Mouse (Mus musculus) heart, postnatal 0 days (tissue): Measurements from ENCODE around the gene Gm47996. TPM values are rescaled to one million over a fixed set of nuclear protein-coding genes. Genes with fewer than 3 reads are reported as not detected.
"Not testable (repeated sequence)": the region's sequence is repeated elsewhere in the genome, so short reads cannot be mapped to it uniquely, and the experiment has no call there.

Source experiments
- ATAC-seq: fragments of 200-750 bp; cut with Nextera tagmentation; 2 replicates; pipeline ENCODE4 v1.8.0; 2017; ENCODE audit warnings: low read depth, moderate number of reproducible peaks, moderate library complexity; ENCODE audit not compliant: insufficient read depth
- DNase-seq: peaks from one replicate; pipeline ENCODE4 v3.0.0-alpha.2; 2016; ENCODE audit warnings: low spot score
- H3K27ac ChIP-seq: fragments of 300-500 bp; sonication (generic); 2 replicates; pipeline ENCODE4 v1.5.1; 2014; ENCODE audit warnings: low read depth, mild to moderate bottlenecking
- H3K27me3 ChIP-seq: fragments of 300-500 bp; sonication (generic); 2 replicates; pipeline ENCODE4 v1.6.1; 2014; ENCODE audit warnings: low read length, mixed read lengths; ENCODE audit not compliant: control insufficient read depth, insufficient read depth
- H3K36me3 ChIP-seq: fragments of 300-500 bp; sonication (generic); replicated peaks from 2 replicates; pipeline ENCODE4 v1.6.1; 2014; ENCODE audit warnings: low read length, mixed read lengths; ENCODE audit not compliant: control insufficient read depth, insufficient read depth
- H3K4me1 ChIP-seq: fragments of 300-500 bp; sonication (generic); 2 replicates; pipeline ENCODE4 v1.6.1; 2014; ENCODE audit warnings: antibody characterized with exemption; ENCODE audit not compliant: control insufficient read depth, insufficient read depth
- H3K4me2 ChIP-seq: fragments of 300-500 bp; sonication (generic); 2 replicates; pipeline ENCODE4 v1.6.1; 2014; ENCODE audit warnings: low read depth, mild to moderate bottlenecking, low read length, moderate library complexity
- H3K4me3 ChIP-seq: fragments of 300-500 bp; sonication (generic); 2 replicates; pipeline ENCODE4 v1.5.1; 2014; ENCODE audit warnings: low read depth, low read length
- H3K9ac ChIP-seq: fragments of 300-500 bp; sonication (generic); replicated peaks from 2 replicates; pipeline ENCODE4 v1.6.1; 2014; ENCODE audit warnings: low read depth, low read length, mixed read lengths
- H3K9me3 ChIP-seq: fragments of 300-500 bp; sonication (generic); replicated peaks from 2 replicates; pipeline ENCODE4 v1.6.1; 2016; ENCODE audit warnings: low read length; ENCODE audit not compliant: control insufficient read depth
- CTCF ChIP-seq: IDR thresholded peaks from 2 replicates; pipeline ENCODE4 v1.5.1; 2016; ENCODE audit warnings: antibody characterized with exemption, control low read depth, low read depth
- EP300 ChIP-seq: IDR thresholded peaks from 2 replicates; pipeline ENCODE4 v1.6.1; 2016; ENCODE audit warnings: antibody characterized with exemption, low read depth
- WGBS: fragments of 180-500 bp; shearing (Covaris S2); extraction: QIAGEN DNeasy Blood & Tissue Kit; methylation state at CpG from one replicate; pipeline ENCODE4 v1.1.7; 2014; 5-methylcytosine and 5-hydroxymethylcytosine counted together
- polyA plus RNA-seq: library from polyadenylated mRNA; unstranded; fragments of >200 nt; fragmentation: Nextera tagmentation; extraction: Ambion mirVana; gene quantifications from 2 replicates; pipeline ENCODE4 v1.2.1, GENCODE M21; 2015
- total RNA-seq: library from RNA; depleted of rRNA; stranded (reverse); fragments of >200 nt; gene quantifications from 2 replicates; pipeline ENCODE4 v1.2.3, GENCODE M21; 2014; ENCODE audit warnings: low replicate concordance

The Gm47996 gene
- total and polyA plus RNA-seq, 2 experiments from 2014 or later = not detected

GRCm38 (mm10) chr1:151208493-151208892 lies 1.4 kb upstream of the Gm47996 start:
- 40% methylated on average over 3 of the region's 5 CpGs for WGBS
- H3K27ac ChIP-seq, H3K4me1 ChIP-seq, H3K27me3 ChIP-seq, H3K4me3 ChIP-seq, H3K9ac ChIP-seq, DNase-seq, H3K4me2 ChIP-seq, ATAC-seq, H3K36me3 ChIP-seq, H3K9me3 ChIP-seq: not testable (repeated sequence)

DNA sequence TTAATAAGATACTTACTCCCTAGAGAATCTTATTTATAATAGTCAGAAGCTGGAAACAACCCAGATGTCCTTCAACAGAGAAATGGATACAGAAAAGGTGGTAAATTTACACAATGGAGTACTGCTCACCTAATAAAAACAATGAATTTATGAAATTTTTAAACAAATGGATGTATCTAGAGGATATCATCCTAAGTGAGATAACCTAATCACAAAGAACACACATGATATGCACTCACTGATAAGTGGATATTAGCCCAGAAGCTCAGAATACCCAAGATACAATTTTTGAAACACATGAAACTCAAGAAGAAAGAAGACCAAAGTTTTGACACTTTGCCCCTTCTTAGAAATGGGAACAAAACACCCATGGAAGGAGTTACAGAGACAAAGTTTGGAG lies 987 bp upstream of the Gm47996 start:
- not testable (repeated sequence) for ATAC-seq, H3K9ac ChIP-seq, H3K4me1 ChIP-seq, DNase-seq, H3K4me3 ChIP-seq, H3K27me3 ChIP-seq, H3K4me2 ChIP-seq, H3K36me3 ChIP-seq, H3K9me3 ChIP-seq, H3K27ac ChIP-seq

GRCm38 (mm10) chr1:151211666-151212065 lies 1.7 kb downstream of the Gm47996 start:
- not testable (repeated sequence) for H3K4me2 ChIP-seq, H3K36me3 ChIP-seq, H3K4me3 ChIP-seq, H3K9ac ChIP-seq, DNase-seq, H3K9me3 ChIP-seq, H3K27ac ChIP-seq, H3K27me3 ChIP-seq, H3K4me1 ChIP-seq, ATAC-seq
- WGBS = 62% methylated on average over 4 of the region's 5 CpGs

DNA sequence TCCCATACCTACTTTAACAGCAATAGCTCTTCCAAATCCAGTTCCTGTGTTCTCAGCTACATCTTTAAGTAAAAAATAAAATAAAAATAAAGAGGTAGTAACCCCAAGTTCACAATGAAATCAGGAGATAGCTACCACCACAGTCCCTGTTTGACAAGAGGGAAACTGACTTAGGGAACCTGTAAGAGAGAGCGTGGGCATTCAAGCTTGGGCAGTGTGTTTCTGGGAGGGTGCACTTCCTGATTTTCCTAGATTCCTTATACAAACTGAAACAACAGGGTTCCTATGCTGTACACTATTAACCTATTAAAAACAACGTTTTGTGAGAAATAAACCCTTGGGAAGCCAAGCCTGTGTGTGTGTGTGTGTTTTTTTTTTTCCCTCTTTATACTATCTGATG lies 4.9 kb downstream of the Gm47996 start:
- Histone ChIP-seq H3K27ac (no peak overlapping the region), H3K9ac (no peak overlapping the region), H3K4me3 (no peak overlapping the region), H3K4me2 (no peak overlapping the region), H3K27me3 (no peaks in the 10 kb centered on the region), H3K36me3 (no peaks in the 10 kb centered on the region), H3K9me3 (no peaks in the 10 kb centered on the region), H3K4me1 (no peaks in the 10 kb centered on the region)
- TF ChIP-seq CTCF (no peak), EP300 (no peak)
- DNase-seq (no peak), ATAC-seq (no peak)
- 78% methylated on average over 2 of the region's 2 CpGs for WGBS

DNA sequence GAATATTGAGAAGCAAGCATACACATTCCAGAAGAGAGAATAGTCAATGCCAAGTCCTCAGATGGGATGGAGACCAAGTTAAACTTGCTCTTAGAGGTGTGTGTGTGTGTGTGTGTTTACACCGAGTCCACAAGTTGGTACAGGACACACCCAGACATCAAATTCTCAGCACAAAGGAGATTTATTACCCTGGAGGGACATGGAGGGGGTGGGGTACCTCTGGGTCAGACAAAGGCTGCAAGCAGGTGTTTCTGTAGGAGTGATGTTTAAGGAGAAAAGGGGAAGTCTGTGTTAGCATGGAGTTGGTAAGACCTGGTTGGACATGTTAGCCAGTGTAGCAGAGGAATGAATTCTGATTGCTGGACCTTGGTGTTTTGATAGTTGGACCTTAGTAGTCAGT lies 6.1 kb downstream of the Gm47996 start:
- no peaks in the 10 kb centered on the region for H3K27me3 ChIP-seq
- H3K4me2 ChIP-seq = no peak overlapping the region
- H3K4me1 ChIP-seq = no peaks in the 10 kb centered on the region
- no peak overlapping the region for H3K27ac ChIP-seq
- ATAC-seq = no peak
- no peaks in the 10 kb centered on the region for H3K9me3 ChIP-seq
- no peak overlapping the region for H3K4me3 ChIP-seq
- no peaks in the 10 kb centered on the region for H3K36me3 ChIP-seq
- no peak overlapping the region for H3K9ac ChIP-seq
- DNase-seq = no peak
- TF ChIP-seq EP300 = no peak
- no peak for TF ChIP-seq CTCF
- 88% methylated on average over 1 of the region's 1 CpGs for WGBS

DNA sequence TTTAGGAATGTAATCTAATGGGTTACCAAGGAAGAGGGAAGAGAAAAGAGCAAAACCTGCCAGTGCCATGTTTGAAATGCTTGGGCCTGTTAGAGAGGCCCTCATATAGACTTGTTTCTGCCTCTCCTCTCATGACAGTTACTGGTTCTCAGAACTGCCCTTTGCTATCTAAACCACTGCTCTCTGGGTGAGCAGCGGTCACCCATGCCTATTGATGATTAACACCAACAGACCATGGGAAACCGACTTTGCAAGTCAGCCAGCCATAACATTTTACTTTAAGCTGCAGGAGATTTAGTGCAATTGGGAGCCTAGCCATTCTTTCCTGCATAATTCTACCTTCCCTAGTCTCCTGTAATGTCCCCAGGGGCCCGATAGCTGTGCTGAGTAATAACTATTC lies 6.5 kb downstream of the Gm47996 start:
- no peak overlapping the region for H3K4me2 ChIP-seq
- H3K27ac ChIP-seq = no peak overlapping the region
- 74% methylated on average over 3 of the region's 3 CpGs for WGBS
- H3K9me3 ChIP-seq = no peaks in the 10 kb centered on the region
- H3K27me3 ChIP-seq = no peaks in the 10 kb centered on the region
- ATAC-seq (no peak), DNase-seq (no peak)
- no peak for TF ChIP-seq EP300
- TF ChIP-seq CTCF = no peak
- no peak overlapping the region for H3K9ac ChIP-seq
- no peak overlapping the region for H3K4me3 ChIP-seq
- no peaks in the 10 kb centered on the region for H3K36me3 ChIP-seq
- no peaks in the 10 kb centered on the region for H3K4me1 ChIP-seq
